Mouse (Mus musculus): ENCODE data around the gene Acap1. TPM values are rescaled to one million over a fixed set of nuclear protein-coding genes. Genes with fewer than 3 reads are reported as not detected.
"Not testable (repeated sequence)": the region's sequence is repeated elsewhere in the genome, so short reads cannot be mapped to it uniquely, and the experiment has no call there.

Gene Acap1
- total RNA-seq, 1 experiment from 2014 or later: 81.7 TPM

DNA sequence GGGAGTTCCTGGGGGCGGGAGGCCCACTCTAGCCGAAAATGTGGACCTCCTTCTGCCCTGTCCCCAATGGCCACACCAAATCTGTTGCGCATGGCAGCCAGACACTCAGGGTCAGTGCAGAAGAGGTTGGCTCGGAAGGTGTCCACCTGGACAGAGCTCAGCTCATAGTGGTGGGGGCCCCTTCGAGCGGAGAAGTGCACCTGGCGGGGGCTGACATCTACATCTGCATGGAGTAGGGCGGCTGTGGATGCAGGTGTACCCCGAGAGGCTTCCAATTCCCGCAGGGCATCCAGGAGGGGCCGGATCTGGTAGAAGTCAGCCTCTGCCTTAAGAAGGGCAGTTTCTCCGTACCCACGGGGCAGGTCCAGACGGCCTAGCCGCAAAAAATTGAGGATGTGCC, 15.6 kb downstream of the Acap1 start:
- no peak for ATAC-seq (replicated peaks; ENCODE audit: low read depth, poor library complexity, severe bottlenecking)

DNA sequence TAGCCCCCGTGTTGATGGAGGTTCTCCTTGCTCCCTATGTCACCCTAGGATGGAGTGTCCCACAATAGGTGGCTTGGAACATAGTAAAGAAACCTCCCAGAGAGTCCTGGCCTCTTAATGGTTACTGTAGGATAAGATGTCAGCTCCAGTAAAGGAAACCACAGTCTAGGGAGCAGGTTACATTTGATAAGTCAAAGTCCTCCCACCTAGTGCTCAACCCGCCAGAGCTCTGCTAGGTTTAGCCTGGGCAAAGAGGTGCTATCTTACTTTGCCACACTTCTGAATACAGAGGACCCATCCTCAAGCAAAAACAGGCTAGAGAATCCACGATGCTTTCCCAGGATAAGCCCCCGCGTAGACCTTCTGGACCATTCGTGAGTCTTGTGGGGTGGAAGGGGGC, 16.4 kb downstream of the Acap1 start:
- no peak for ATAC-seq (replicated peaks; ENCODE audit: low read depth, poor library complexity, severe bottlenecking)

DNA sequence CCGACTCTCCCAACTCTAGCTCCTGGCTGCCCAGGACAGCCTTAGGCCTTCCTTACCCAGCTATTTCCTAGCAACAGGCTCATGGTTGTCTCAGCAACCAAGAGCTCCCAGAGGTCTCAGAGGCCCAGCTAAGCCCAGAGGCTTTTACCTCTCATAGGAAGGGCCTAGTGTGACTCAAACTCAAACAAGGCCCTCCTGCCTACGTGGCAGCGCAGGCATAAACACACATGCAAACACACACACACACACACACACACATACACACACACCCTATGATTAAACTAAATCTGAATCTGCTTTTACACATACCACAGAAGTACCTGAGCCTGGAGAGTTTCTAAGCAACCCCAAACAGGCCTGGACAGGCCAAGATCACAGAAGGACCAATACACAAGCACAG, 16.9 kb downstream of the Acap1 start:
- ATAC-seq (replicated peaks; ENCODE audit: low read depth, poor library complexity, severe bottlenecking): no peak

DNA sequence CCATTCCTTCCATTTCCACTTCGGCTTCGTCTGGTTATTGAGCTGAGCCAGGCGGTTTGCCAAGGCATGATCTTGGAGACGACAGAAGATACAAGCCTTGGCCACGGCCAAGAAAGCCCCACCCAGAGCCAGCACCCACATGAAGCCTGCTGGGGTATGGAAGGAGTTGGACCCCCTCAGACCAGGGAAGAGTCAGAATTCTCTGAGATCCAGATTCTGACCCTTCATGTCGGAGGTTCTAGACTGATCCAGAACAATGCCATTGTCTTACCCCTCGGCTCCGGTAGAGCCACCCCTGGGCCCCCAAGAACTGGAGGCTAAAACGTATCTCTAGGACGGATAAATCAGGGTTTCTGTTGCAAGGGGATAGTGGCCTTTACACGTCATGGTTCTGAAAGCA, 17.5 kb downstream of the Acap1 start, which contains the start of gene Tmem95:
Gene Tmem95, minus strand, starts transcription at position 141 of the 400 bp plus-strand sequence.
- ATAC-seq (replicated peaks; ENCODE audit: low read depth, poor library complexity, severe bottlenecking): no peak

DNA sequence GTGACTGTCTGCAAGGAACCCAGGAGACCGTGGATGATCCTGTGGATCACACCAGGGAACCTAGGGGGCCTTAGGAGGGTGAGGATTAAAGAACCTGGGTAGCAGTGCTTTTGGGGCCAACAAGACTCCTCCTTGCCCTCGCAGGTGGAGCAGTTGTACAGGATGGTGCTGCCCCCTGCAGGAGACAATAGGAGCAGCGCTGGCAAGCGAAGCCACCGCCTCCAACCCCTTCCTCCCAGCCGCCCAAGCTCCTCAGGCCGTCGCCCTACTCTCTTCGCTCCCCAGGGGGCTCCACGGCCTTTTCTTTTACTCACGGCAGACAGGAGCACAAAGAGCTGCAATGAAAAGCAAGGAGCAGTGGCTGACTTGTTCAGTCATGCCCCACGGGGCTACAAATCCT, 18.5 kb downstream of the Acap1 start:
- peak; percentile 76 for ATAC-seq (replicated peaks; ENCODE audit: low read depth, poor library complexity, severe bottlenecking)

DNA sequence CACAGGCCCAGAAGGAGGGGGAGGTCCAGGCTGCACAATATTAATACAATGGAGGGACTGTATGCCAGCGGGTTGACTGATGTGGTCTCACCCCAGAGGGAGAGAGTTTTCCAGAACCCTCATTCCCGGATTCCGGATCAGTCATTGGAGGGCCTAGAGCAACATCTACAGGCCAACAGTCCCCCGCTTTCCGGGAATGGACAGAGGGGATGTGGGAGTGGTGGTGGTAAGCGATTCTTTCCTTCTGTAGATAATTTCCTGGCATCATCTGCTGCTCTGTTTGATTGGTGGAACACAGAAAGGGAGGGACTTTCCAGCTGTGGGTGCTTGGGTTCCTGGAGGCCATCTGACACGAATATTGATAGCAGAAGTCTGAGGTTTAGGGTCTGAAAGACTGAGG, 19.2 kb downstream of the Acap1 start:
- peak; percentile 10; the same call in 1 of the 2 replicates for ATAC-seq (replicated peaks; ENCODE audit: low read depth, poor library complexity, severe bottlenecking)

DNA sequence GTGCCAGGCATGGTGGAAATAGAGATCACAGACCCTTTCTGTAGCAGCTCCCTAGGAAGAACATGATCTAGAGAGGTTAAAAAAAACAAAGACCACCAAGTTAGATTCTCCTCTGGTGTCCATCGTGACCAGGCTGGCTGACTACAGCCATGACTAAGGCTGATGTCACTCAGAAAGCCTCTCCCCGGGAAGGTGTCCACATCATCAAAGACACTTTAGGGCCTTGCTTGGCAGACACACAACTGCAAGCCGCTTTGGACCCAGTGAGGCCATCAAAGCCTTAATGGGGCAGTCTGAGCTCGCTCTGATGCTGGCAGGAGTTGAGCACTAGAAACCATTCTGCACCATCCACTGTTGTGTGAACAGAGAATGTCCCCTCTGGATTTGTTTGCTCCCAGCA, 22.9 kb downstream of the Acap1 start:
- no peak for ATAC-seq (replicated peaks; ENCODE audit: low read depth, poor library complexity, severe bottlenecking)

DNA sequence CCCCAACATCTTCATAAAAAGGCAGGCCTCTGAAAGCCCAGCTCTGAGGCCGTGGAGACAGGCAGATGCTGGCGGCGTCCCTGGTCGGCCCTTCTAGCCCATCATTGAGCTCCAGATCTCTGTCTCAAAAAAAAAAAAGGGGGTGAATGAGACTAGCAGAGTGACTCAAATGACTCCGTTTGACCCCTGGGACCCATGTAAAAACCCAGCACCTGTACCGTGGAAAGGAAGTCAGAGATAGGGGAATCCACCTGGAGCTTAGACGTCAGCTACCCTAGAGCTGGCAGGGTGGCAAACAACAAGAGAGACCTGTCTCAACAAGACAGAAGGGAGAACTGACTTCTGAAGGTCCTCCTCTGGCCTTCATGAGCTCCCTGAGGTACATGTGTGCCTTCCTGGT, 23.5 kb downstream of the Acap1 start:
- no peak for ATAC-seq (replicated peaks; ENCODE audit: low read depth, poor library complexity, severe bottlenecking)

DNA sequence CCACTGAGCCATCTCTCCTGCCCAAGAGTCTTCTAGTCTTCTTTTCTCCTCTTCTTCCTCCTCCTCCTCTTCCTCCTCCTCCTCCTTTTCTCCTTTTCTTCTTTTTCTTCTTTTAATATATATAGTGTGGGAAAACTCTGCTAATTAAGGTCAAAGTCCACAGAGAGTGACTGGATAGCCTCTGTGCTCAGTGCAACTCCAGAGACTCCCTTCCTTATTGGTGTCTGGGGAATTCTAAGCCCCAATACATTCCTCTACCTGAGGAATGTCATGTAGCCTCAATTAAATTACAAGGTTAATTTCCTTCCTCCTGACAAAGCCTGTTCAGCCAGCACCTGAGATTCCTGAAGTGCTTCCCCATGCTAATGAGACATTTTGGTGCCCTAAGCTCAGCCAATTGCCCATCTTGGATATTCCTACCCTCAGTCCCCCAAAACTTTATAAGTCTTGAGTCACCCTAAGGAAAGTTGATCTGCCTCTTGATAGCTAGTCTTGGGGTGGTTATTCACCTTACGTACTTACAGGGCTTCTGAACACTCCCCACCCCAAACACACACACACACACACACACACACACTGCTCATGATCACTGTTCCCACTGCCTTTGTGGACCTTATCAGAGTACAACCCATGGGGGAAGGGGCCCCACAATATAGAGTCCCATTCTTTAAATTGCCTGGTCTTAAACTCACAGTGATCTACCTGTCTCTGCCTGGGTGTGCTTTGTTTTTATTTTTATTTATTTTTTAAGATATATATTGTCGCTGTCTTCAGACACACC, 24.9 kb downstream of the Acap1 start:
- ATAC-seq (replicated peaks; ENCODE audit: low read depth, poor library complexity, severe bottlenecking): no peak

DNA sequence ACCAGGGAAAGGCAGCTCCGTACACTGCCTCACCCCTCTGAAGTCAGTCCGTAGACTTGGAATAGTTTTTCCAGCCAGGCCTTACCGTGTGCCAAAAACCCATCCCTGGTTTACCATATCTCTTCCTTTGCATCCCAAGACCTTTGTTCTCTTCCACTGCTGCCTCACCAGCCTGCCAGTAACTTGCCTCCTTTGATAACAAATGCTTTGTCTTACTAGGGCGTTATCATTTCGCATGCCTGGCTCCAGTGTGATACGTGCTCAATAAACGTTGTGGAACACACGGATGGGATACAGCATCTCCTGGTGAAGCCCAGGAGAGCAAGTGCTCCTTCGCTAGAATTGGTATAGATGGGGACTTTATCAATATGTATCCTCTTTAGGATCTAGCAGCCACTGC, 28.0 kb downstream of the Acap1 start:
- ATAC-seq (replicated peaks; ENCODE audit: low read depth, poor library complexity, severe bottlenecking): no peak

DNA sequence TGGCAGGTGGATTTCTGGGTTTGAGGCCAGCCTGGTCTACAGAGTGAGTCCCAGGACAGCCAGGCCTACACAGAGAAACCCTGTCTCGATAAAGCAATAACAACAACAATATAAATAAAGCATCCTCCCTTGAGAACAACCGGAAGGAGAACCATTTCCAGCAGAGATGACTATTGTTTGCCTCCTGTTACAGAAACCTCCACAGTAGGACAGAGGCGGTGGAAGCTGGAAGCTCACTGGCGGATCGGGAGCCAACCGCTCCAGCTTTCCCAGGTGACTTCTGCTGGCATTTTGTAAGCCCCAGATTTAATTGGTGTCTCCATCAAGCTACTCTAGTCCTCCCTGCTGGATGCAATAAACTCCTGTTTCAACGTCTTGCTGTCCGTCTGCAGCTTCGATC, 29.8 kb downstream of the Acap1 start:
- ATAC-seq (replicated peaks; ENCODE audit: low read depth, poor library complexity, severe bottlenecking): no peak

DNA sequence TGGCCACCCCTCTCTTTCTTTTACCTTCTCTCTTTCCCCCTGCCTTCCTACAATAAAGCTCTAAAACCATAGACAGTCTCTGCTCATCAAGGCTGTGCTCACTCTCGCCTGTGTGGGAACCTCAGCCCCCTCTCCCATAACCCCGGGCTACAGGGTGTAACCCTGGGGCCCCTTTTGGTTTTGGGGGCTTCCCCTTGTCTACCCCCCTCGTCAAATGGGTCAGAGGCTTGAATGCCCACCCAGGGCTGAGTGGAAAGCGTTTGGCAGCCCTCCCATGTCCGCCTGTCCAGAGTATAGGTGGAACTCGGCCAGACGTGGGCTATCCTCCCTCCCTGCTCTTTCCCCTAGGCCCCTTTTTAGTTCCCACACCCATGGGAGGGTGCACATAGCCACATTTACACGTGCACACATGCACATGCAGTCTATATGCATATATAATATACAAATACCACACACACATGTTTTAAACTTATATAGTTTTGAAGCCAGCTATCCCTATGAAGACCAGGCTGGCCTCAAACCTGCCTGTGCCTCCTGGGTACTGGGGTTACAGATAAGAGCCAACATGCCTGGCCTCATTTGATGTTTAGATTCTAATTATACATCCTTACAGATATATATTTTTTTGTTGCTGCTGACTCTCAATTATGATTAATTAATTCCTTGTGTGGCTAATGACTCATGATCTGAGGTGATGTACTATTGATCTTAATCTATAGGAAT, 31.0 kb downstream of the Acap1 start:
- ATAC-seq (replicated peaks; ENCODE audit: low read depth, poor library complexity, severe bottlenecking): no peak

DNA sequence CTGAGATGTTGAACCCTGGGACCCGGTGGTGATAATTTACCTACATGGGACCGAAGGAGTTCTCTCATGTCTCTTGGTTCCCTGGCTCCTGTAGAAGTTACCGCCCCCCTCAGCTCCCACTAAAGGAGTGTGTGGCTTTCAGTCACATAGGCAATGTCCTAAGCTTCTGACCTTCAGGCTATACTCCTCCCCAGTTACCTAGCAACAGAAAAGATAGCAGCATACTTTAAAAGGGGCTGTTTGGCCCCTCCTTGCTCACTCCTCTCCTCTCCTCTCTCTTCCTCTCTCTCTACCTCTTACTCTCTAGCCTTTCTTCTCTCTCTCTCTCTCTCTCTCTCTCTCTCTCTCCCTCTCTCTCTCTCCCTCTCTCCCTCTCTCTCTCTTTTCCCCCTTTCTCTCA, 31.6 kb downstream of the Acap1 start:
- ATAC-seq (replicated peaks; ENCODE audit: low read depth, poor library complexity, severe bottlenecking): not testable (repeated sequence)

DNA sequence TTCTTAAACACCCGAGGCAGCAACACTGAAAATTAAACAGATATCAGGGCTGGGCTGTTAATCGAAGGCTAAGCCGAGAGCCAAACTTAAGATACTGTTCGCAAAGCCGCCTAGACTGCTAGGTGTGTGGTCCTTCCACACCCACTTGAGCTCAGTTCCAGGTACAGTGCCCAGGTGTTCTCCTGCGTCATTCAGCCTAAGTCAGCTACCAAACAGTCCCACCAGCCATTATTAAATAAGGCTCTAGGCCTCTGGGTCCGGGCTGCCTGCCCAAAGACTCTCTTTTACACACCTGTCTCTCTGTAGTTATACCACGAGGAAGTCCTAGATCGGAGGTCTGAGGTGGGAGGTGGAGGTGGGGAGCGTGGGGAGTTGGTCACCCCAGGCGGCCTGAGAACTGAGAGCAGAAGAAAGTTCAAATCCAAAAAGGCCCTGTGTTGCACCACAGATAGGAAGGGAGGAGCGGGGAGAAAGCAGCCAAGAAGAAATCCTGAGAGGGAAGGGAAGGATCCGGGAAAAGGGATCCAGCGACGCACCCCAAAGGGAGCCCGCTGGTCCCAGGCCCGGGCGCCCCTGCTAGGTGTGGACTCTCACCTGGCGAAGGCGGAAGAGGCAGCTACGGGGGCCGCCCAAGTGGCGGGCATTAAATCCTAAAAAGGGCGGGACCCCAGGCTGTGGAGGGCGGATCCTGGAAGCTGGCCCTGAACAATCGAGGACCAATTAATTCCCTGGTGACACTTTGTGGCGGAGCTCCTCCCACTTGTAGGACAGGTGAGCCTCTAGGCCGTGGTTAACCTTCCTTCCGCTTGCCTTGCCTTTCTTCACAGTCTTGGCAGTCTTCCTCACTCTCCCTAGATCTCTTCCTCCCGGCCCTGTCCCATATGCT, 37.0 kb downstream of the Acap1 start, which contains the start of gene Tnk1:
Gene Tnk1, minus strand, starts transcription at position 618 of the 886 bp plus-strand sequence.
- ATAC-seq (replicated peaks; ENCODE audit: low read depth, poor library complexity, severe bottlenecking): no peak

DNA sequence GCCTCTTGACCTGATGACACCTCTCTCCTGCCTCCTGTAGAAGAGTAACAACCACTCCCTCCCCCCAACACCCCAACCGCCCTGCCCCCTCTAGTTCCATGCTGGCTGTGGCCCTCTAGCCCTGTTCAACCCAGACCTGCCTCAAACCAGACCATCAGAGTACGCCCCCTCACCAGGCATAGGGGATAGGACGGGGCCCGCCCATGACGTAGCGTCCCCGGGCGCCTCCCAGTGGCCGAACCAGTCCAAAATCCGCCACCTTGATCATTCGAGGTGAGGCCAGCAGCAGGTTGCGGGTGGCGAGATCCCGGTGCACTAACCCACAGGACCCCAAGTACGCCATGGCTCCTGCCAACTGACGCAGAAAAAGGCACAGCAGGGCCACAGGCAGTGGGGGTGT, 40.0 kb downstream of the Acap1 start:
- peak; percentile 30 for ATAC-seq (replicated peaks; ENCODE audit: low read depth, poor library complexity, severe bottlenecking)

DNA sequence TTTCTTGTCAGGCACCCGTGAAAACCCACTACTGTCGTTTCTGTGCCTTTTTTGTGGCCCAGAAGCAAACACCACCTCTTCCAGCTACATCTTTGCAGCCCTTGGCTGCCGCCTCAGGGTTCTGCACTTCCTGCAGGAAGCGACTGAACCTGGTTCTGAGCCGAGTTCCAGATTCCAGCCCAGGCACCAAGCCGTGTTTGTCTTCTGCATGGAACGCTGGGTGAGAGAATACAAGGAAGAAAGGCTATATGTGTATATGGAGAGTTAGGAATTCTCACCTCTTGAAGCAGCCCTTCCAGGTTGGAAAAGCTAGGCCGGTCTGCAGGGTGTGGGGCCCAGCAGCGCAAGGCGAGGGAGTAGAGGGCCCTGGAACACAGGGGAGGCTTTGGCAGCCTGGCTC, 40.7 kb downstream of the Acap1 start:
- no peak for ATAC-seq (replicated peaks; ENCODE audit: low read depth, poor library complexity, severe bottlenecking)

DNA sequence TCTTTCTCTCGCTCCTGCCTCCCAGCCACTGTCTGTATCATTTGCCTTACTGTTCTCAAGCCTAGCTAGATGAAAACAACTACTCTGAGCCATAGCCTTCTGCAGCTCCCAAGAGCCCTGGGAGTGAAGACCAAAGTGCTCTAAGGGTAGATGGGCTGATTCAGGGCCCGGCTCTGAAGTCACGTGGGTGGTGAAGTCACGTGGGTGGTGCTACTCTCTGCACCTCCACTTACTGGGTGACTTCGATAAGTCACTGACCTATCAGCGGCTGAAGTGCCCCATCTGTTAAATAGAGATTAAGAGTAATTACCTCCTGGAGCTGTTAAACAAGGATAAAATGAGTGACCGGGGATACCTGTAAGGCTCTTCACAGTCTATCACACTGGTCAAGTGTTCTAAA, 41.3 kb downstream of the Acap1 start:
- peak; percentile 68 for ATAC-seq (replicated peaks; ENCODE audit: low read depth, poor library complexity, severe bottlenecking)

DNA sequence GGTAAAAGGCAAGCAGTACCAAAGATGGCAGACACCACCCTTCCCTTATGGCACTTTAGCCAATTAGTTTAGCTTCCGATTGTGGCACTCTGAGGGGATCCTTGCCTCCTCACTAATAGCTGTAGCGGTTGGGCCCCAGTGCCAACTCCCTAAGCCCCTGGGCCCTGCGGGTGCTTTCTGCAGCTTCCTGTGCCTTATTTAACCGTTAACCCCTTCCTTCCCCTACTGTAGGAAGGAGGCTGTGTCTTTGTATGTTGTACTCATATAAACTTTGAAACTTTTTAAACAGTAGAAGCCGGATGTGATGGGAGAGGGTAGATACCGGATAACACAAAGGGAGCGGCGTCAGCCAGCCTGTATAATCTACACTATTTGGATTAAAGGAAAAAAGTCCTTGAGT, 44.6 kb downstream of the Acap1 start:
- ATAC-seq (replicated peaks; ENCODE audit: low read depth, poor library complexity, severe bottlenecking): peak; percentile 41

DNA sequence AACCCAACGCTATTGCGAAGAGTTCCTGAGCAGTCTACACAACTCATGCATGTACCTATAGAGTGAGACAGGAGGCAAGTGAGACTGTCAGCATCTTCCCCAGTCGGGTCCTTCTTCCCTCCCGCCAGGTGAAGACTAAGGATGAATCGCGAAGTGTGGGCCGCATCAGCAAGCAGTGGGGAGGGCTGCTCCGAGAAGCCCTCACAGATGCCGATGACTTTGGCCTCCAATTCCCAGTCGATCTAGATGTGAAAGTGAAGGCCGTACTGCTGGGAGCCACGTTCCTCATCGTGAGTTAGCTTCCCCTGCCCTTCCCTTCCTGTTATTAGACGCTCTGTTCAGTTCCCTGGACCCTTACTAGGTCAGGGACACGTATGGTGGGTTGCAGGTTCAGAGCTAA, 45.5 kb downstream of the Acap1 start:
- no peak for ATAC-seq (replicated peaks; ENCODE audit: low read depth, poor library complexity, severe bottlenecking)

DNA sequence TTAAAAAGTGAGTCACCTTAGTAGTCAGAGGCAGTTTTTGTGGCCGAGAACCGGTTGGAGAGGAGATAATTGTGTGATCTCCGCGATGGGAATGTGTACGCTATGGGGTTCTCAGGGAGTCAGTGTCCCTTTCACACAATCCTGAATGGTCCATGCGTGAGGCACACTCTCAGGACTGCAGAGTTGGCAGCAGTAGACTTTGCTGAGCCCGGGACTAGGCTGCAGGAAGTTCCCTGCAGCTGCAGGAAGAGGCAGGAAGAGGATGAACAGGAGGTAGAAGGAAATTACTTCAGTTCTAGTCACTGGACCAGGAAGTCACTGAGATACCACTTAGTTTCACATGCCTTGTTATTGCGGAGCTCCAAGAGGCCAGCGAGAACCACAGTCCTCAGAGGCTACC, 46.2 kb downstream of the Acap1 start:
- ATAC-seq (replicated peaks; ENCODE audit: low read depth, poor library complexity, severe bottlenecking): no peak

DNA sequence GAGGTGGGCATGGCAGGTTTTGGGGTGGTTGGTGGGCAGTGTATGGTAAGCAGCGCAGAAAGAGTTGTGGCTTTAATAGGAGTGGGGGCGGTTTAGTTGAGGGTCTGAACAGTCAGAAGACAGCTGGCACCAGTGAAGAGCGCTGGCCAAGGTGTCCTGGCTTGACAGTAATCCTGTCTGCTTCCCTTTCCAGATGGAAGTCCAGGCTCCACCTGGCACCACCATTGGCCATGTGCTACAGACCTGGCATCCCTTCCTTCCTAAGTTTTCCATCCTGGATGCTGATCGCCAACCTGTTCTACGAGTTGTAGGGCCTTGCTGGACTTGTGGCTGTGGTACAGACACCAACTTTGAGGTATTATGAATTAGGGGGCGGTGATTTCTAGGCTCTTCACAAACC, 47.3 kb downstream of the Acap1 start:
- no peak for ATAC-seq (replicated peaks; ENCODE audit: low read depth, poor library complexity, severe bottlenecking)
